Mouse (Mus musculus) CD4-positive, CD25-positive, alpha-beta regulatory T cell, adult 4 months (primary cell): Measurements from ENCODE around the gene Tyk2. TPM values are rescaled to one million over a fixed set of nuclear protein-coding genes. Genes with fewer than 3 reads are reported as not detected.

Source experiments
- polyA plus RNA-seq, 2 experiments: library from polyadenylated mRNA; unstranded; fragments of 100-300 nt; shearing (Covaris generic); gene quantifications; one replicate each; pipeline ENCODE4 v1.2.1; 2017

Gene Tyk2
- polyA plus RNA-seq, 2 experiments from 2014 or later = 35.2 to 77.5 TPM

Other genes with a start within 250 kb of the Tyk2 start
- 10 to 100 TPM; 24.1 to 36.4 TPM for gene Ppan, start 243.1 kb downstream of the Tyk2 start, polyA plus RNA-seq
- gene Eif3g, start 232.6 kb downstream of the Tyk2 start, polyA plus RNA-seq = 100 to 1,000 TPM; 200 to 213 TPM
- 10 to 100 TPM; 43.0 to 75.2 TPM for gene Dnmt1, start 171.4 kb downstream of the Tyk2 start, polyA plus RNA-seq
- gene S1pr2, start 154.5 kb downstream of the Tyk2 start, polyA plus RNA-seq = 1 to 10 TPM; 3.2 to 5.6 TPM
- 100 to 1,000 TPM in 1 of 2 experiments, 10 to 100 TPM in 1; 94.9 to 122 TPM for gene Mrpl4, start 128.5 kb downstream of the Tyk2 start, polyA plus RNA-seq
- gene Icam1, start 115.3 kb downstream of the Tyk2 start, polyA plus RNA-seq = 100 to 1,000 TPM in 1 of 2 experiments, 10 to 100 TPM in 1; 66.8 to 106 TPM
- 1 to 10 TPM; 2.7 to 3.5 TPM for gene Icam4, start 101.9 kb downstream of the Tyk2 start, polyA plus RNA-seq
- gene Icam5, start 99.2 kb downstream of the Tyk2 start, polyA plus RNA-seq = under 1 TPM in 1 of 2 experiments, not detected in 1; 0.20 TPM
- 1 to 10 TPM in 1 of 2 experiments, not detected in 1; 1.4 TPM for gene Zglp1, start 64.2 kb downstream of the Tyk2 start, polyA plus RNA-seq
- gene Gm49373, start 58.1 kb downstream of the Tyk2 start, polyA plus RNA-seq = under 1 TPM in 1 of 2 experiments, not detected in 1; 0.75 TPM
- 10 to 100 TPM; 13.9 to 16.5 TPM for gene Fdx1l, start 57.6 kb downstream of the Tyk2 start, polyA plus RNA-seq
- gene Gm38431, start 39.2 kb downstream of the Tyk2 start, polyA plus RNA-seq = 1 to 10 TPM in 1 of 2 experiments, under 1 TPM in 1; 0.20 to 2.9 TPM
- gene Raver1, start 39.2 kb downstream of the Tyk2 start, polyA plus RNA-seq = 10 to 100 TPM; 18.5 to 21.1 TPM
- gene Cdc37, start 18.7 kb upstream of the Tyk2 start, polyA plus RNA-seq = 100 to 1,000 TPM; 100 to 115 TPM
- 1 to 10 TPM in 1 of 2 experiments, under 1 TPM in 1; 0.67 to 1.3 TPM for gene Pde4a, start 34.5 kb upstream of the Tyk2 start, polyA plus RNA-seq
- 10 to 100 TPM; 20.1 to 43.4 TPM for gene Keap1, start 108.1 kb upstream of the Tyk2 start, polyA plus RNA-seq
- gene S1pr5, start 117.2 kb upstream of the Tyk2 start, polyA plus RNA-seq = under 1 TPM in 1 of 2 experiments, not detected in 1; 0.12 TPM
- 10 to 100 TPM; 25.3 to 29.8 TPM for gene Atg4d, start 134.1 kb upstream of the Tyk2 start, polyA plus RNA-seq
- 10 to 100 TPM; 25.2 to 45.3 TPM for gene Kri1, start 156.7 kb upstream of the Tyk2 start, polyA plus RNA-seq
- 100 to 1,000 TPM; 124 to 126 TPM for gene Cdkn2d, start 160.2 kb upstream of the Tyk2 start, polyA plus RNA-seq
- 1 to 10 TPM; 2.4 to 2.9 TPM for gene Ap1m2, start 181.1 kb upstream of the Tyk2 start, polyA plus RNA-seq
- 100 to 1,000 TPM; 242 to 364 TPM for gene Slc44a2, start 189.5 kb upstream of the Tyk2 start, polyA plus RNA-seq
- 100 to 1,000 TPM; 127 to 203 TPM for gene Ilf3, start 236.6 kb upstream of the Tyk2 start, polyA plus RNA-seq